Mouse (Mus musculus) yolk sac, embryonic 10.5 days (tissue): ENCODE results near the gene Slc16a1.

Source experiments
- DNase-seq: peaks from one replicate; pipeline ENCODE4 v3.0.0-alpha.2; 2017; ENCODE audit warnings: low spot score

Gene Slc16a1

DNA sequence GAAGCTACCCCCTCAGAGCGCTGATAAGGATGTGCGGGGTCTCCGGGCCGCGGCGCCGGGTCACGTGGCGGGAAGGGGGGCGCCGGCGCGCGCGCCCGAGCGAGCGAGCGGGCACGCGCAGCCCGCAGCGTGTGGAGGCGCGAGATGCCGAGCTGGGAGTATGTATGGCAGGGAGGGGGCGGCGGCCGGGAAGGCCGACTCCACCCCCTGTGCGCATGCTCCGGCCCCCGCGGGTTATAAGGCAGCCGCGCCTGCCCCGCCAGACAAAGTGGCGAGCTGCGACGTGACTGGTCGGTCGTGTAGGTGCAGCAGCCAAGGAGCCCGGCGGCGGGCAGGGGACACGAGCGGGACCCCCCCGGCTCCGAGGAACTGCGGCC is at the start of gene Slc16a1:
Gene Slc16a1 (plus strand): TSS at position 266 of the 377 bp plus-strand sequence.
- DNase-seq: peak; percentile 95

DNA sequence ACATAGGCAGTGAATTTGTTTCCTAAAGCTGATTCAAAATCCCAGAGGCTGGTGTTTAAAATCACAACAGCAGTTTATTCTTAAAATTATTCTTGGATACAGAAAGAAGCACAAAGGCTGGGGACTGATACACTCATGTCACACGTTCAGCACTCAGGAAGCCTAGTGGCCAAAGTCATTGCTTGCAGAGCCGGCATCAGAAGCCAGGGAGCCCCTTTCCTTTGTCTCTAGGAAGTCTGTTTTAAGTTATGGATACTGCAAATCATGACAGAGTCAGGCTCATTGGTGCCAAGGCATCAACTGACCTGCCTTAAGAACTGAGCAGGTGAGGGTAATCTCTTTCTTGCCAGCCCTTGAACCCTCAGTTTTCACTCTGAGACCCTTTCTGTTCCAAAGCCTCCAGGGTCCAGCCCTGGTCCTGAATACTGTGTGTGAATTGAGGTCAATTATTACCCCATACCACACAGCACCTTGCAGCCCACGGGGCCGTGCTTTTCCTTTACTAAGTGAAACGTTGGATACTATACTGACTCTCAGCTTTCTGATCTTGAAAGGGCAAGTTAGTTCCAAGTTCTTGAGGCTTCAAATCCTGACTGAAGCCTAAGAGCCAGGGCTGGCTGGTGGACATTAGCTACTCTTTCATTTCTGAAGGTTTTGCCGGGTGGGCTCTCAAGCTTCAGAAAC is 41.9 kb upstream of the Slc16a1 start:
- peak; percentile 11 for DNase-seq

DNA sequence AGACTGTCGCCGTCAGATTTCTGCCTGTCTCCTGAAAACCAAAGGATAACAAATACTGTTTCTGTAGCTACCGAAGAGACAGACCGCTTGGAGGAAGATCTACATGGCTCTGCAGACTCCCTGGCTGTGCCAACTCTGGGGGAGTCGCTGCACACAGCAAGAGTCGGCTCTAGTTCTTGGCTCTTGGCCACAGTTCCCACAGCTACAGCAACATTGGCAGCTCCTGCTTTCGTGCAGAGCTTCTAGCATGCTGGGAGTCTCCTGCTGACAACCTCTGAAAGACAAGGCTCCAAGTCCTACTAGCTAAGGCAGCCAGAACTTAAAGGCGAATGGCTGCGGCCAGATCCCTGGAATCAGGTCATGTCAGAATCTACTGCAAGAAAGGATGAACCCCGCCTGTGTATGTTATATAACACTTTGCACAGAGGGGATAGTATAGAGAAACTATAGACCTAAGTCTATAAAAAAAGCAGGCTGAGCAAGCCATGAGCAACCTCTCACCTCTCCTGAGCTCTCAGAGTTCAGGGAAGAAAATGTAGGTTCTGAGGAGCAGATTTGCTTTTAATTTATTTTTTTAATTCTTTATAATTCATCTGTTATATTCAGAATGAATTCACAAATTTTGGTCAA is 41.2 kb upstream of the Slc16a1 start:
- peak; percentile 6 for DNase-seq

DNA sequence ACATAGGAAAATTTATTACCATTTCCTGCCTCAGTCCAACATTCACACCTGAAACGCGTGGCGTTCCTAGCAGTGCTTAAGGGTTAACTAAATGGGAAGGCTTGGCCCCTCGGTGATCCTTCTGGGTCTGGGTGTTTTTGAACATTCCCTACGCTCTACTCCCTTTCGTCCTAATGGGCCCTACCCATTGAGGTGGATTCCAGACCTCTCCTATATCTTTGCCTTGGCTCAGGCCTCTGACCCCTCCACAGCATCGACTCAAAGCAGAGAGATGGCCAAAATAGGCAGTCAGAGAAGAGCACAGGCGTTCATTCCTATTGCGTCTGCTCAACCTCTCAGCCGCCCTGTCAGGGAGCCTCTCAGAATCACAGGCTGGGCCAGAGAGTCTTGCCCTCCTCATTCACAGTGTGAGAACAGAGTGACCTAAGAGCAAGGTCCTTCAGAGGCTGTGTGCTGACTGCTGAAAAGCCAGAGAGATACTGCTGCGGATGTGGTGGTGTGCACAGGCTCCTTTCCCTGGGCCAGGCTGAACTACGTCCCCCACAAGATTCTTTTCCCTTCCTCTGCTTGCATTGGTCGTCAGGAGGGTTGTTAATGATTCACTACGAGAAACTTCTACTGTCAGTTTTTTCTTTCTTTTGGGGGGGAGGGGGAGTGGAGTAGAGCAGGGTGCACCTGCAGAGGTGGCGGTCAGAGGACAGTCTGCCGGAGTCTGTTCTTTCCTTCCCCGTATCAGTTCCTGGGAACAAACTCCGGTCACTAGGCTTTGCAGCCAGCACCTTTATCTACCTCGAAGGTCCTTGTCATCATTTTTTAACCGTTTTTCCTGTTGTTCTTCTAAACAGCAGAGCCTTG is 38.9 kb upstream of the Slc16a1 start:
- peak; percentile 92 for DNase-seq

- DNase-seq: no peak
Measured at GRCm38 (mm10) chr3:104600691-104601090, 37.8 kb upstream of the Slc16a1 start.

DNA sequence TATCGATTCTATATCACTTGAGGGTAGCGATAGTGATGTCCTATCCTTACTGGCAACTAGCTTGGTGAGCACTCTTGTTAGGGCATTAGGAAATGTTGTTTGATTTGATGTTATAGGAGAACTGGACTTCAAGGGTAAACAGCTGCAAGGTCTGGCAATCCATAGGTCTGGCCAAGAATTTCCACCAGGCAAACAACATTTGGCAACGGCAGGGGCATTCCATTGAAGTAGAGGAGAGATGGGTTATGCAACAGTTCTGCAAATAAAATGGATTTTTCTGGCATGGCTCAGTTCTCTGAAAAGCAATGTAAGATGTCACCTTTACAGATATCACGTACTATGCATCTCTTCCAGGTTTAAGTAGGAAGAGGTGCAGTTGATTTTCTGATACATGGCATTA is 36.8 kb upstream of the Slc16a1 start:
- peak; percentile 43 for DNase-seq

- DNase-seq: no peak
Measured at GRCm38 (mm10) chr3:104609690-104610380, 28.6 kb upstream of the Slc16a1 start.

- no peak for DNase-seq
Measured at GRCm38 (mm10) chr3:104610453-104611230, 27.8 kb upstream of the Slc16a1 start.

DNA sequence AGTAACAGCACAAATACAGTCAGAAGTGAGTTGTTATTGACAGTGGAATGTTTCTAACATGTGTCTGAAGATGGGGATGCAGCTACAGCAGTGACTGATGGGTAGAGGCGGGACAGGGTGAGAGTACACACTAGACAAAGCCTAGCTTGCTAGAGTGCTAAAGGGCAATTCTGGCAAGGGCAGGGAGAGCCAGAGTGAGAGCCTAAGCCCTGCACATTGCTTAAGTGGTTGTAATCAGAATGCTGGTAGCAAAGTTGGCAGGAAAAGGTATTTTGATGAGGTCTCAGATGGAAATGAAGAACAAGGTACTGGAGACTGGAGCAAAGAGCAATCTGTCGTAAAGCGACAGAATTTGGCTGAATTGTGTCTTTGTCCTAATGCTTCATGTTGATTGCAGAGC is 26.5 kb upstream of the Slc16a1 start:
- DNase-seq: no peak

DNA sequence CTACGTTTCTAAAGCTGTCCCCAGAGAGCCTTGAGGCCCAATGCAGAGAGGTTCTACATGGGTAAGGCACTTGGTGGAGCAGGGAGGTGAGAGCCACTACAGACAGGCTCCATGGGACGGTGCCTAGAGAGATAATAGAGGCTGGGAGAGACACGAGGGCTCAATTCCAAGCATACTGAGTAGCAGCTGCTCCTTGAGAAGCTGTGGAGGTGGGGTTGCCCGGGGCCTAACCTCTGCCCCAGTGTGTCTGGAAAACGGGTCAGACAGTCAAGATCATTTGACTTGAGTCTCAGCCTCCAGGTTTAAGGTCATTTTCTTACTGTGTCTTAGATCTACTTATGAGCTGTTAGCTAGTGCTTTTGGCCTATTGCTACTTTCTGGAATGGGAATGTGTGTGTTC is 25.4 kb upstream of the Slc16a1 start:
- no peak for DNase-seq

- DNase-seq: no peak
Measured at GRCm38 (mm10) chr3:104614081-104614480, 24.4 kb upstream of the Slc16a1 start.

GRCm38 (mm10) chr3:104615216-104615615 is 23.3 kb upstream of the Slc16a1 start:
- DNase-seq: no peak

DNA sequence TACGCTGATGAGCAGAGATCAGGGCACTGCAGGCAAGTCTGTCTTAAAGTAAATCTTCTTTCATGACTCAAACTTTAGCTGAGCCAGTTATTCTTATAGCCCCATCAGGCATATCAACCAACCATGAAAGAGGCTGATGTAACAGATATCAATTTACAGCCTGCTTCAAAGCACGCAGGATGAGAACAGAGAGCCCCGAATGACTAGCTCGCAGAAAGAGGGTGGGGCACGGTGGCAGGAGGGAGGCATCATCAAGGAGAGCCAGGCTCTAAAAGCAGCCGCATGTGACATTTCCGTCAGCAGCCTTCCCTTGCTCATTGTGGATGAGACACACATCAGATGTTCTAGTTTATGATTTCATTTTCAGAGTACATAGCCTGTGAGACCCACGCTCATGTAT is 22.3 kb upstream of the Slc16a1 start:
- no peak for DNase-seq

DNA sequence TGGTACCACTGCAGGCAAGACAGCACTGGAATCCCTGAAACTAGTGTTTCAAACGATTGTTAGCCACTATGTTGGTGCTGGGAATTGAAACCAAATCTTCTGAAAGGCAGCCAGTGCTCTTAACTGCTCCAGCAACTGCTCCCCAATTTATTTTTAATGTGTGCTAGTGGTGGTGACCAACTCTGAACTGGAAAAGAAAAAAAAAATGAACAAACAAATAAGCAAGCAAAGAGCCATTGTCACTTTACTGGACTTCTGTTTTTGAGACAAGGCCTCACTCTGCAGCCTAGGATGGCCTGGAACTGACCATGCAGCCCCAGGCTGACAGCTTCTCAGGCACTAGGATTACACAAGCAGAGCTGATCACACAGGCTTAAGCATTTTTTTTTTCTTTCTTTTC is 16.6 kb upstream of the Slc16a1 start:
- DNase-seq: no peak

DNA sequence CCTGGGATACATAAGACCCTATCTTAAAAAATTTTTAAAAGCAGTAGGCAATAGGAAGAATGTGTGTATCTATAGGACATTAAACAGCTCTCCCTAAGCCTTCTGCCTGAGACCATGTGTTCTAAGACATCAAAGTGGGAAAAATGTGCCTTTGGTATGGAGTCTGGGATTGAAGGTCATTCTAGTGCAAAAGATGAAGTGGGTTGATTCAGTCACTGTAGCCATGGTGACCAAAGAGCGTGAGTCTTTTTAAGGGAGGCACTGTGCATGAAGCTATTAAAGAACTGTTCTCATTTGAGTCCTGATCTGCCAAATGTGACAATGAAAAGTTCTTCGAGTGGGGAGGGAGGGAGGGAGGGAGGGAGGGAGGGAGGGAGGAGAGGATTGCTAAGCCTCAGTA is 8.7 kb upstream of the Slc16a1 start:
- DNase-seq: no peak

DNA sequence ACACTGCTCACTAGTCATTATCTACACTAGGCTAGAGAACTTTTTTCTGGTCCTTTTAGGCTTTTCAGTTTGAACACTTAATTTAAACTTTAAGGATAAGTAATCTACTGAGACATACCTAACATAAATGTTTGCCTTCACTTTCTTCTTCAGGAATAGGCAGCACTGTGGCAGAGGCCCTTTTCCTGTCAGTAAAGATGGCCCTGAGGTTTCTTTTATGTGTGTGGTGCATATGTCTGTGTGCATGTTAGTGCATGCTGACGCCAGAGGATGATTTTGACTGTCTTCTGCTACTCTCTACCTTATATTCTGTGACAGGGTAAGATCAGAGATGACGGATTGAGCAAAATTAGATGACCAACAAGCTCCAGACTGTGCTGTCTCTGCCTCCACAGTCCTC is 7.5 kb upstream of the Slc16a1 start:
- DNase-seq: no peak

DNA sequence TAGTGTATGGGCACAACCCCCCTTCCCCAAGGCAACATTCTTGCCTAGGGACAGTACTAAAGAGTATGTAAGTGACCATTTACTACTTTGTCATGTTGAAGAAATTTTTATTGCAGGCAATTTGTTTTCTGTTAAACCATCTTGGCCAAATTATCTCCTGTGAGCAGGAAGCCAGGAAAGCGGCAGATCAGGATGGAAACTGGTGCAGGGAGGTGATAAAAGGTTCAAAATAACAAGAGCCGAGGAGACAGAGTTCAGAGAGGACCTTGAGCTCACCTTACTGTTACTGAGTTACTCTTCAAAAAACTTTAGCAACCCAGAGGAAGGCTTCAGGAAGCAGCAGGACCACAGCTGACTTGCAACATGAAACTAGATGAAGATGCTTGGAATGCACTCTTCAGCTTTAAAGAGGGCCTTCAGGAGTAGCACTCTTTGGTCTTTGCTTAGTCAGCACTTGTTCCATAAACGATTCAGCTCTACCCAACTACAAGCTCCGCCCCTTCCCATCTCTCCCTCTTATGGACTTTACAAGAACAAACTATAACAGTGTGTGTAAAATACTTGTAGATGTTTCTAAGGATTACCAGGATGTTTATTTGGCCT is 5.8 kb upstream of the Slc16a1 start:
- no peak for DNase-seq

DNA sequence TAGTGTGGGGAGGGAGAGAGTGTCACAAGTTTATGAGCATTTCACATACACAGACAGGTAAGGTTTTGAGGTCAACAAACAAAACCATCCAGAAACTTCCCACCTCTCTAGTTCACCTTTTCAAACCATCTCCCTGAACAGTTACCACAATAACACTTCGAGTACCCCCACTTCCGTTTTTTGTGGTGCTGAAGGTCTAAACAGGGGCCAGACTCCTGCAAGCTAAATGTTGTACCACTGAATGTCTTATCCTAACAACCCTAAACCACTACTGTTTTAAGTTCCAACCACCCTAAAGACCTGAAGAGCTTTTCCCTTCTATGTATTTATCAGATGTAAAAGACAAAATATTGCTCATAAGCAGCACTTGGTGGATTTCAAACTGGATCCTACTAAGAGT is 2.0 kb upstream of the Slc16a1 start:
- no peak for DNase-seq

GRCm38 (mm10) chr3:104637427-104638402 is 753 bp upstream of the Slc16a1 start:
- no peak for DNase-seq
